Mouse (Mus musculus): ENCODE data around the gene Arf6.

DNA sequence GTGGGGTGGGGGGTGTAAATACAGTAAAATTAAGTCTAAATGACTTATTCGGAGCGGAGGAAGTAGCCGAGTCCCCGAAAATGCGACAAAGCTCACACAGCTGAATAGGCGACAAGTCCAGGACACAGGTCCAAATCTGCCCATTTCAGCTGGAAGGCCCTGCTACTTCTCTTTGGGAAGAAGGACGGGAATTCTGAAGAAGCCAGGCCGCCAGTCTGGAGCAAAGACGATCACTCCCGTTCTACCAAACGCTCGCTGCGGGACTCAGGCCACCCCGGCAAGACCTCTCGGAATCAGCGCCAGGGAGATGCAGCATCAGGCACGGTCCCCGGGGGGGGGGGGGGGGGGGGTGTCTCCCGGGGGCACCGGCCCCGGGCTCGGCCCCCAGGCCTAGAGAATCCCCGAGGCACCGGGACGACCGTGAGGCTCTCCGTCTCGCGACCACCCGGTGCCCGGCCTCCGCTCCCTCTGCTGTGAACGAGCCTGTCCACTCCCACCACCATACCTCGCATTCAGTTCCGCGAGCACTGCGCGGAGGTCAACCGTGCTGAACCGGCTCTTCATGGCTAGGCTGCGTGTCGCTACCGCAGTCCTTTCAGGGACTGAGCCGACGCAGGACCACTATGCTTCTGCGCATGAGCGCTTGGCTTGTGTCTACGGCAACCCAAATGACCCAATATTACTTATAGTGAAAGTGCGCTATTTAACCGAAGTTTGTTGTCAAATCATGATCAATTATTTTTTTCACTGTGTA is 15.2 kb upstream of the Arf6 start, which contains the start of gene Nemf:
- TF ChIP-seq CTCF (IDR thresholded peaks at IDR 0.05; ENCODE audit: low read depth): no peak
- TF ChIP-seq EP300 (IDR thresholded peaks at IDR 0.05; ENCODE audit: low read depth): no peak

Data from liver, embryonic 14.5 days (tissue).